Mouse (Mus musculus) spleen, adult 12 weeks (tissue): ENCODE data around the gene Abca1.
A peak's percentile ranks its signal among the peaks of the same experiment; 100 is the strongest.

Experiments used
- DNase-seq: peaks from one replicate; pipeline ENCODE4 v3.0.0; 2022; ENCODE audit warnings: low spot score

The Abca1 gene

GRCm38 (mm10) chr4:53159767-53160166 is at the start of gene Abca1:
Gene Abca1, minus strand, starts transcription at chr4:53159895.
- DNase-seq, result peak; percentile 67

DNA sequence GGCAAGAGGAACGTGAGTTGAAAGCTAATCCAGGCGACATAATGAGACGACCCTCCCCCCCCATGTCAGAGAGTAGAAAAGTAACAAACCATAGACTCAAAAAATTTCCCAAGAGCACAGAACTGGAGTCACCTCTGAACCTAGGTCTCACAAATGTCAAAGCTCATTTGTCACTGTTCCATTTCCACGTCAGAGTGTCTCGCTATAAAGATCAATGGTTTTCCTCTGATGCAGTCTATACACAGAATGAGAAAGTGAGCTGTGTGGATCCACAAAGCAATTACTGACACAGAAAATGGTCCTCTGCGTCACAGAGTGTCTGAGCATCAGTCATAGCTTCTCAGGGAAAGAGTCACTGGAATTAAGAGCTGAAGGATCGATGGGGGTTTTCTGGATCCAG is 44.8 kb upstream of the Abca1 start:
- no peak for DNase-seq

- DNase-seq, result no peak
Observed at GRCm38 (mm10) chr4:53203595-53204400, 44.1 kb upstream of the Abca1 start.

DNA sequence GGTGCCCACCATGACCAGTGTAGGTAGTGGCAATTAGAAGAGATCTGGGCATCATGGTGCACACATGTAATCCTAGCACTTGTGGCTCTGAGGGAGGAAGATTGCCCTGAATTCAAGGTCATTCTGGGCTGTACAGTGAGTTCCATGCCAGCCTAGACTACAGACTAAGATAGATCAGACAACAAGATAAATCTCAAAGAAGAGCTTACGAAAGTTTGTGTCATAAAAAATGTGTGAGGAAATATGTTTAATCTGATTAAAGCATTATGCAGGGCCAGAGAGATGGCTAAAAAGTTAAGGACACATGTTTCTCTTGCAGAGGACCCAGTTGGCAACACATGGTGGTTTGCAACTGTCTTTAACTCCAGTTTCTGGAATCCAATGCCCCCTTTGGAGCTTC is 40.6 kb upstream of the Abca1 start:
- DNase-seq, result no peak

GRCm38 (mm10) chr4:53197842-53198241 is 38.1 kb upstream of the Abca1 start:
- no peak for DNase-seq

GRCm38 (mm10) chr4:53196058-53196771 is 36.5 kb upstream of the Abca1 start:
- peak; percentile 51 for DNase-seq

DNA sequence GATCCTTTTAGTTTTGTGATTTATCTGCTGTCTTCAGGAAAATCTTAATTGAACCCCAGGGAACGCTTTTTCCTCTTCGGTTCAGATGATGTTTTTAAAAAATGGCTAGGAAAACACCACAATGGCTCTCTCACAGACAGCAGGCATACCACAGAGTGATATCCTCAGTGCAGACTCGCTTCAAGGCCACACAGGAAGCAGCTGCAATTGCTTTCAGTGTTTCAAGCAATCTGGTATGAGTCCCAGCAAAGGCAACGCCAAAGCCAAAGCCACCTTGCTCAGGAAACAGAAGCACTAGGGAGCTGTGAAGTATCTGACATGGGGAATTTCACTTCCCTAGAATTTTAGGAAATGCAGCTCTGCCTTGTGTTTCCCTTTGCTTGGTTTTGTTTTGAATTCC is 27.4 kb upstream of the Abca1 start:
- no peak for DNase-seq

GRCm38 (mm10) chr4:53186573-53186972 is 26.9 kb upstream of the Abca1 start:
- no peak for DNase-seq

DNA sequence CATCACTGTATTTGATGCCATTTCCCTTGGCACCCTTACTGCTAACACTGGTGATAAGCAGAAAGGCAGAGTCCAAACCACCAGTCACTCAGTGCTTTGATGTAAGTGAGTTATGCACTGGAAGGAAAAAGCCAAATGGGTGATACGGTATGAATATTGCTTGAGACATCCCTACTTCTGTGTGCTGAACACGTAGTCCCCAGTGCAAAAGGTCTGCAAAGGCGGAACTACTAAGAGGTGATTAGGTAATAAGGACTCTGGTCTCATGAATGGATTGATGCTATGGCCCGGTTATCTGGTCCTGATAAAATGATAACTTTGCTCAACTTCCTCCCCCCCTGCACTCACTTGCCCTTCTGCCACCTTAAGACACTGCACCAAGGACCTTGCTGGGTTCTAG is 26.4 kb upstream of the Abca1 start:
- DNase-seq, result no peak

GRCm38 (mm10) chr4:53181479-53181878 is 21.8 kb upstream of the Abca1 start:
- DNase-seq, result no peak

GRCm38 (mm10) chr4:53179308-53179820 is 19.7 kb upstream of the Abca1 start:
- no peak for DNase-seq

- DNase-seq, result no peak
Observed at GRCm38 (mm10) chr4:53178489-53178888, 18.8 kb upstream of the Abca1 start.

DNA sequence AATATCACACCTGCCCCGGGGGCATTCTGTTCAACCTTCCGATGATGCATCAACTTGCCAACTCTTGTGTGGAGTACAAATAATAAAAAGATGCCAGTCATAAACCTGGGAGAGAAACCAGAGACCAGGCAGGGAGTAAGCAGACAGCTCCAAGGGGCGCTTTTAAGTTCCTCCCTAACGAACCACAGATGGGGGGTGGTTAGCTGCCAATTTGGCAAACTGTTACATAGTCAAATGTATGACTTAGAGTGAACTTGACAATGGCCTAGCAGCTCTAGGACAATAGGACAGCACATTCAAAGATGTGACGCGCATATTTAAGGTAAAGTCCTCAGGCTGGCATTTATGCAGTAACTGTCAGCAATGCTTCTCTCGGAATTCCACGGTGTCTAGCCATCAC is 18.0 kb upstream of the Abca1 start:
- no peak for DNase-seq

DNA sequence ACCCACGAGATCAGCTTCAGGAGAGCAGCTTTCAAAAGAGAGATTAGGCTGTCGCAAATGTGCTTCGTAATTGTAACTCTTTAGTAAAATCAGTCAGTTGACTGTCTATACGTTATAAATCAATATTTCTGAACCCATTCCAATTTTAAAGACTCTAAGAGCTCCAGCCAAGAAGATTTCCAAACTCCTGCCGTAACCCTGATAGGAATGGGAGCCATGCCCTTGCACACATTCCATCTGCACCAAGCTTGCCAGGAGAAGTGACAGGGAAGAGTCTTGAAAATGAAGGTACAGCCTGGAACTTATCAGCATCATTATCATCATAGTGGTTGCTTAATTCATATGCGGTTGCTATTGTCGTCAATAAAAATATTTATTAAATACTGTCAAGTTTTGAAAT is 15.2 kb upstream of the Abca1 start:
- DNase-seq, result no peak

- DNase-seq, result no peak
Observed at GRCm38 (mm10) chr4:53170403-53170802, 10.7 kb upstream of the Abca1 start.

DNA sequence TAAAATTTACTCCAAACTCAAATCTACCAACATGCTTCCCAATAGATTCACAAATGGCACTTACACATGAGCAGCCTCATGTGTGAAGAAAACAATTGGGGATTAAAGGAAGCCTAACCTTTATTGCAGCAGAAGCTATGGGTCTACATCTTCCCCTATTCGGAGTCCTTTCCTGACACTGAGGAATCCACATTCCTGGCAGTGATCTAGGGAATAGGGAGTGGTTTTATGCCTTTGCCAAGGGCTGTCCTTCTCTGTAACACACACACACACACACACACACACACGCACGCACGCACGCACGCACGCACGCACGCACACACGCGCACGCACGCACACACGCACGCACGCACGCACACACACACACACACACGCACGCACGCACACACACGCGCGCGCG is 5.5 kb upstream of the Abca1 start:
- DNase-seq, result no peak

DNA sequence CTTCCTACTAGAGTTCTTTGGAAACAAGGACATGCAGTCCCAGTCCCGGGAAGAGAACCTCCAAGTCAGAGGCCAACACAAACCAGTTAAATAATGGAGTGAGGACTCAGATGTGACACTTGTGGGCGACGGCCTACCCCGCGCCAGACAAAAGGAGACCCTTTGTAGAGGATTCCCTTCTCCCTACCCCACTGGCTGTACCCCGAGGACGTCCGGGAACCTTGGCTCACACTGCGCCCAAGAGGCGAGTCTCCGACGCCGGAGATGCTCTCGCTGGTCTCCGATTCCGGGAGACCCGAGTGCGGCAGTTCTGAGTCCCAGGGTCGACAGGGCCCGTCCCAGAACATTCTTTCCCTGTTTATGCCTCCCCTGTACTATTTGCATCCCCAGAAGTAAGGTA is 519 bp downstream of the Abca1 start:
- DNase-seq, result no peak

DNA sequence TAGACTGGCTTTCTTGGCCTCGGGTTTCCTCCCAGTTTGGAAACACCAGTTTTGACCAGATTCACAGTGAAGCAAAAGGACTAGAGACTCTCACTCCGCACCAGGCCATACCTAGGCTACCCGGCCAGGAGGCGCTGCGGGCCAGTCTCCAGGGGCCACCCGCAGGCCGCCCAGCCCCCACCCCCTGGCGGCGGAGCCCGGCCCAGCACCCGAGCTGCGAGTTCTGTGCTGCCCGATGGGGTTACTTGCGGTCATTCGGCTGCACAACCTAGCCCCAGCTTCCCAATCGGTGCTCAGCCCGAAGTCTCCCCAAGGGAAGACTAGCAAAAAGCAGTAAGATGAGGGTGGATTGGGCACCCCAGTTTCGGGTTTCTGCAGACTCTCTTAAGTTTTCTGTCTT is 1.1 kb downstream of the Abca1 start:
- peak; percentile 63 for DNase-seq

- DNase-seq, result no peak
Observed at GRCm38 (mm10) chr4:53155471-53155870, 4.2 kb downstream of the Abca1 start.

DNA sequence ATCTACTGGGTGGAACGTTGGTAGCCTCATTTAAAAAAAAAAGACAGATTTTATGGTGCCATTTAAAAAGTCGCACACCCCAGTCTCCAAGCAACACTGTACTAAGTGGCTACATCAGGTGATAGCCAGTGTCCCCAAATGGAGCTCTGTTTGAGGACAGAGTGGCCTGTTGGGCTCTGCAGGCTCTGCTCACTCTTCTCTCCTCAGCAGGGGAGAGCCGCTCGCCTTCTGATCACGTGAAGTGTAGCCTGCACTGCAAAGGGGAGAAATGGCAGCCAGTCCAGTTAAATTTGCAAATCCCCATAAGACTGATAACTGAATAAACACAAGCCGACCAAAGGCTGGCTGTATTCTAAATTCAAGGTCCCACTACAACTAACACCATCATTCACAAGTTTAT is 6.0 kb downstream of the Abca1 start:
- DNase-seq, result no peak

GRCm38 (mm10) chr4:53153061-53153460 is 6.6 kb downstream of the Abca1 start:
- no peak for DNase-seq

DNA sequence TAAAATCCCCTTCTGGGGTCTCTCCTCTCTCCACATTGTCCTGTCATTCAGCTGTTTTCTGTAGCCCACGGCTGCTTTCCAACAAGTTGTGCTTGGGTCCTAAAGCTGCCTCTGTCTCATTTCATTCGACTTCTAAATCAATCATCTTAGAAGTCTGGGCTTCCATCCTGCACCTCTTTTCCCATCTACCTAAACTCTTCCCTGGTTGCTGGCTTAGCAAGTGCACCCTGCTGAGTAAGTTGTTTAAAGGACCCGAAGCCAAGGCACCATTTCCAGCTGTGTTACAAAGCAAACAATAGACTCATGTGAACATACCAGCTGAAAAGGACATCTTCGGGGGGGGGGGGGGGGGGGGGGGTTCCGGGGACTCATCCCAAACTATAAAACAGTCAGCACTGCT is 7.0 kb downstream of the Abca1 start:
- DNase-seq, result no peak

- DNase-seq, result no peak
Observed at GRCm38 (mm10) chr4:53150516-53150915, 9.2 kb downstream of the Abca1 start.
